Mouse (Mus musculus): ENCODE measurements at regions not wholly inside any gene's neighbourhood (a gene's known extent, or its start where the extent isn't known, plus 50 kb on each side); places are given as distances from the start of the nearest gene placed in this dataset.

DNA sequence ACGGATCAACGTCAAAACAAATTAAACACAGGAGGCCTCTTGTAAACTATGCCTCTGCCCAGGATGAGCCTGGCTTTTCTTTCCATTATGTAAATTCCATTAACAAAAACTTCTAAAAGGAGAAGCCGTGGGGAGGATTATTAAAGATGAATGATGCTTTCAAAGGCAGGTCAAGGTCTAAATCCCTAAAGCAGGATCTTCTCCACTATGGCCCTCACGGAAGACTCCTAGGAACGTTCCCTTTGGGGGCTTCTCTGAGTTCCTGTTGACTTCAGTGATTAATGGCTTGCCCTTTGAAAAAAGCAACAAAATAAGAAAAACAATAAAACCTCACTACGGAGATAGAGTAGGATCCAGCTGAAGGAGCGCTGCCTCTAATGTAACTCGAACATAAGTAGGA, 96.9 kb upstream of the Arl4c start:
- TF ChIP-seq CTCF (conservative IDR thresholded peaks at IDR 0.05; ENCODE audit: low read length) (no peak), NANOG (IDR thresholded peaks at IDR 0.05; ENCODE audit: borderline replicate concordance, low read length) (no peak), POU5F1 (IDR thresholded peaks at IDR 0.05; ENCODE audit: borderline replicate concordance, low read length) (no peak)

Data from E14TG2a.4 (cell line).